ENCODE assay signal across 17 mouse cellular contexts in genomic region chr10:116458786-116459185, GRCm38 (mm10). TPM values are rescaled to one million over a fixed set of nuclear protein-coding genes. Genes with fewer than 3 reads are reported as not detected.
"Had no signal": no experiment of that assay in that cellular context is flagged by ENCODE, and none has a peak within 500 bp of the region (broad histone marks: within the 10 kb centered on the region; RNA-seq: fewer than 3 reads in every experiment).

No protein-coding gene starts in this region.

- H3K27ac ChIP-seq: kidney, postnatal 0 days; liver, embryonic 13.5 days; midbrain, embryonic 10.5 days; midbrain, embryonic 13.5 days; neural tube, embryonic 13.5 days; stomach, postnatal 0 days had no signal

- H3K9me3 ChIP-seq: liver, embryonic 13.5 days had no signal

- H3K4me1 ChIP-seq: liver, embryonic 13.5 days; midbrain, embryonic 10.5 days; midbrain, embryonic 13.5 days; neural tube, embryonic 13.5 days had no signal

- H3K27me3 ChIP-seq: liver, embryonic 13.5 days; midbrain, embryonic 13.5 days; neural tube, embryonic 13.5 days had no signal

- H3K4me3 ChIP-seq: liver, embryonic 13.5 days; midbrain, embryonic 10.5 days; midbrain, embryonic 13.5 days; myocyte; neural tube, embryonic 13.5 days had no signal

- H3K36me3 ChIP-seq: liver, embryonic 13.5 days had no signal

- DNase-seq: kidney, adult 2 months; kidney, postnatal 25 days; liver, embryonic 13.5 days; lung, adult 2 months; lung, postnatal 14 days; lung, postnatal 4 days; retina, postnatal 1 day; right cerebral cortex, postnatal 4 days; thymus, adult 2 months; thymus, postnatal 25 days had no signal

RNA-seq across cellular contexts. Expression of gene Kcnmb4, which starts 14.9 kb away (rescaled TPM):
- total RNA-seq: monocyte, adult 5-6 weeks had no signal
